Mouse (Mus musculus): ENCODE results near the gene Arhgef3.

GRCm38 (mm10) chr14:27338034-27338708 is 223.5 kb downstream of the Arhgef3 start:
- no peak for TF ChIP-seq CTCF (IDR thresholded peaks at IDR 0.05; ENCODE audit: insufficient read depth, low read length)
- no peak for TF ChIP-seq POLR2A (IDR thresholded peaks at IDR 0.05; ENCODE audit: borderline replicate concordance, extremely low read depth, low read depth, low read length)

All from lung, adult 2 months (tissue).